ENCODE assay signal across 15 mouse cellular contexts in genomic region chr7:6645821-6646220, GRCm38 (mm10). TPM values are rescaled to one million over a fixed set of nuclear protein-coding genes. Genes with fewer than 3 reads are reported as not detected.
"Had no signal": no experiment of that assay in that cellular context is flagged by ENCODE, and none has a peak within 500 bp of the region (broad histone marks: within the 10 kb centered on the region; RNA-seq: fewer than 3 reads in every experiment).

No protein-coding gene starts in this region.

- DNase-seq: gastrocnemius, adult 2 months; gastrocnemius, postnatal 10 days; gastrocnemius, postnatal 25 days; heart, adult 2 months; heart, postnatal 14 days; heart, postnatal 4 days; kidney, adult 18-20 months; kidney, adult 8-10 months; kidney, postnatal 10 days; kidney, postnatal 25 days; kidney, postnatal 4 days; left cerebral cortex, postnatal 4 days; liver; liver, embryonic 13.5 days had no signal

RNA-seq across cellular contexts. Expression of gene Zim1, which starts 50.4 kb away (rescaled TPM):
- total RNA-seq: granulocyte monocyte progenitor cell, adult 5-6 weeks had no signal
